Comparison of ENCODE assay signal across 16 mouse cellular contexts in the genomic region with DNA sequence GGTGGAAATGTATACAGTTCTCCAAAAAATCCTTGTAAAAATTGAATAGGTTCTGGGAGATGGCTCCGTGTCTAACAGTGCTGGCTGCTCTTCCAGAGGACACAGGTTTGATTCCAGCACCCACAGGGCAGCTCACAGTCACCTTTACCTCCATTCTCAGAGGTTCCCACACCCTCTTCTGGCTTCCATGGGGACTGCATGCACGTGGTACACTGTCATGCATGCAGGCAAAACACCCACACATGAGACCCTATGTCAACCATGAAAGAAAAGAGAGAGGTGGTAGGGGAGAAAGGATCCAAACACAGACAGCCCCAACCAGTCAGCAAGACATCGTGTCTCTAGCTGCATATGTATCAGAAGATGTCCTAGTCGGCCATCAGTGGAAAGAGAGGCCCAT. TPM values are rescaled to one million over a fixed set of nuclear protein-coding genes. Genes with fewer than 3 reads are reported as not detected.
DNase-seq lines count a peak whose midpoint lies in the region; ATAC-seq and TF ChIP-seq lines count a peak whose summit lies in the region.
"Had no signal": no experiment of that assay in that cellular context is flagged by ENCODE, and none has a peak within 500 bp of the region (broad histone marks: within the 10 kb centered on the region; RNA-seq: fewer than 3 reads in every experiment).

No protein-coding gene starts in this region.

- H3K4me2 ChIP-seq in stomach, postnatal 0 days (replicated peaks; ENCODE audit: low read depth) = no peak overlapping the region
- H3K4me2 ChIP-seq: hindbrain, embryonic 15.5 days; kidney, embryonic 15.5 days had no signal

- no peaks in the 10 kb centered on the region for H3K36me3 ChIP-seq in heart, adult 2 months (ENCODE audit: control insufficient read depth, insufficient read depth, low read length)
- H3K36me3 ChIP-seq in thymus, adult 2 months (ENCODE audit: control insufficient read depth, insufficient read depth, low read length) = no peaks in the 10 kb centered on the region
- no peaks in the 10 kb centered on the region for H3K36me3 ChIP-seq in stomach, postnatal 0 days (ENCODE audit: control insufficient read depth, insufficient read depth, low read length)
- H3K36me3 ChIP-seq: hindbrain, embryonic 15.5 days; kidney, embryonic 15.5 days had no signal

- WGBS in heart, adult 2 months = 71% methylated on average over 4 of the region's 4 CpGs
- WGBS in thymus, adult 2 months = 90% methylated on average over 4 of the region's 4 CpGs
- 66% methylated on average over 4 of the region's 4 CpGs for WGBS in stomach, postnatal 0 days

- H3K4me3 ChIP-seq in heart, adult 2 months = no peak overlapping the region
- H3K4me3 ChIP-seq in thymus, adult 2 months (ENCODE audit: control insufficient read depth, insufficient read depth, low read length) = no peak overlapping the region
- no peak overlapping the region for H3K4me3 ChIP-seq in stomach, postnatal 0 days (ENCODE audit: low read depth, low read length)
- H3K4me3 ChIP-seq: hindbrain, embryonic 15.5 days; kidney, embryonic 15.5 days; megakaryocyte, embryonic 14.5 days; myocyte had no signal

- no peak for TF ChIP-seq POLR2A in heart, adult 2 months (IDR thresholded peaks at IDR 0.05; ENCODE audit: insufficient read depth, low read depth, low read length)
- TF ChIP-seq POLR2A in thymus, adult 2 months (IDR thresholded peaks at IDR 0.05; ENCODE audit: control insufficient read depth, extremely low read depth, insufficient read depth, low read length, poor library complexity) = no peak

- peak; percentile 38; the same call in 1 of the 2 replicates for ATAC-seq in erythroid progenitor cell, adult 5-6 weeks (replicated peaks; ENCODE audit: low FRiP score, poor library complexity, severe bottlenecking)
- ATAC-seq in stomach, postnatal 0 days (ENCODE audit: low FRiP score, low TSS enrichment) = no peak
- no peak for ATAC-seq in CD4-positive, CD25-positive, alpha-beta regulatory T cell, adult 4 months

- no peak for TF ChIP-seq EP300 in heart, adult 2 months (IDR thresholded peaks at IDR 0.05; ENCODE audit: insufficient read depth, low read depth, low read length)
- TF ChIP-seq EP300 in stomach, postnatal 0 days (optimal IDR thresholded peaks at IDR 0.05) = no peak

- H3K4me1 ChIP-seq in heart, adult 2 months (ENCODE audit: control insufficient read depth, insufficient read depth, low read length) = no peaks in the 10 kb centered on the region
- no peaks in the 10 kb centered on the region for H3K4me1 ChIP-seq in thymus, adult 2 months (replicated peaks; ENCODE audit: control insufficient read depth, insufficient read depth, low read length)
- H3K4me1 ChIP-seq in stomach, postnatal 0 days (replicated peaks; ENCODE audit: control insufficient read depth, insufficient read depth) = no peaks in the 10 kb centered on the region
- H3K4me1 ChIP-seq: hindbrain, embryonic 15.5 days; kidney, embryonic 15.5 days had no signal

- no peaks in the 10 kb centered on the region for H3K27me3 ChIP-seq in heart, adult 2 months (ENCODE audit: control insufficient read depth, insufficient read depth, low read length)
- no peaks in the 10 kb centered on the region for H3K27me3 ChIP-seq in thymus, adult 2 months (ENCODE audit: control insufficient read depth, insufficient read depth, low read length)
- H3K27me3 ChIP-seq in stomach, postnatal 0 days (ENCODE audit: control insufficient read depth, insufficient read depth, low read length) = no peaks in the 10 kb centered on the region
- H3K27me3 ChIP-seq: hindbrain, embryonic 15.5 days; kidney, embryonic 15.5 days; megakaryocyte, embryonic 14.5 days had no signal

- 0 out of 2 replicates have a peak, but pooled peaks cover 2% of the 10 kb centered on the region for H3K79me2 ChIP-seq in heart, adult 2 months (replicated peaks; ENCODE audit: control insufficient read depth, insufficient read depth, low read length)

- H3K27ac ChIP-seq in heart, adult 2 months = no peak overlapping the region
- H3K27ac ChIP-seq in thymus, adult 2 months (ENCODE audit: control insufficient read depth, insufficient read depth, low read length) = no peak overlapping the region
- no peak overlapping the region for H3K27ac ChIP-seq in stomach, postnatal 0 days (replicated peaks)
- H3K27ac ChIP-seq: hindbrain, embryonic 15.5 days; kidney, embryonic 15.5 days had no signal

- intact Hi-C loops in heart, adult 2 months (cut with DNase I) = no loop called here

- no peak for DNase-seq in heart, adult 2 months
- no peak for DNase-seq in heart, adult 9 months (ENCODE audit: low spot score in 2 of 2)
- DNase-seq in thymus, adult 2 months = peak; percentile 26
- no peak for DNase-seq in thymus, adult 18-20 months
- no peak for DNase-seq in stomach, postnatal 0 days (ENCODE audit: low spot score)
- no peak for DNase-seq in frontal cortex, postnatal 10 days (ENCODE audit: low spot score in 2 of 2)
- DNase-seq: cerebellum, adult 8-10 months; heart, postnatal 14 days; lung, adult 18-20 months; right cerebral cortex, postnatal 25 days had no signal

- peak; percentile 46 for TF ChIP-seq CTCF in heart, adult 2 months (IDR thresholded peaks at IDR 0.05)
- TF ChIP-seq CTCF in thymus, adult 2 months (IDR thresholded peaks at IDR 0.05; ENCODE audit: borderline replicate concordance, control insufficient read depth, extremely low read depth, insufficient read depth, low read length, poor library complexity) = no peak
- peak; percentile 22 for TF ChIP-seq CTCF in stomach, postnatal 0 days (IDR thresholded peaks at IDR 0.05; ENCODE audit: low read depth)

- H3K9ac ChIP-seq in heart, adult 2 months (ENCODE audit: low read depth, low read length) = no peak overlapping the region
- H3K9ac ChIP-seq in stomach, postnatal 0 days (ENCODE audit: low read length) = no peak overlapping the region
- H3K9ac ChIP-seq: hindbrain, embryonic 15.5 days; kidney, embryonic 15.5 days had no signal

- H3K9me3 ChIP-seq in stomach, postnatal 0 days (ENCODE audit: control insufficient read depth, low read length) = no peaks in the 10 kb centered on the region
- H3K9me3 ChIP-seq: hindbrain, embryonic 15.5 days; kidney, embryonic 15.5 days; megakaryocyte, embryonic 14.5 days had no signal

RNA-seq across cellular contexts. Expression of a gene that starts 7.6 kb away (rescaled TPM):
- 1 to 10 TPM; 1.8 to 2.1 TPM for total RNA-seq in heart, adult 2 months (2021)
- 1.9 and 3.5 TPM in 2 replicates for polyA plus RNA-seq in heart, adult 2 months (2012; rRNA removed)
- polyA plus RNA-seq in thymus, adult 2 months (2012; rRNA removed) = 1.3 and 2.1 TPM in 2 replicates
- total RNA-seq in erythroid progenitor cell, adult 5-6 weeks (2015; ENCODE audit: low replicate concordance) = 1,032 and 1,053 TPM in 2 replicates
- 859 and 927 TPM in 2 replicates for total RNA-seq in erythroid progenitor cell, adult 5-6 weeks (2017; ENCODE audit: low replicate concordance)
- polyA plus RNA-seq in stomach, postnatal 0 days (2015; fragmentation: Nextera tagmentation; extraction: Ambion mirVana) = 0.57 and 1.1 TPM in 2 replicates
- polyA plus RNA-seq in CD4-positive, CD25-positive, alpha-beta regulatory T cell, adult 4 months (2017; shearing (Covaris generic)) = under 1 TPM; 0.09 to 0.57 TPM
- polyA plus RNA-seq: myocyte had no signal
